Mouse (Mus musculus): ENCODE results near the gene Adsl. TPM values are rescaled to one million over a fixed set of nuclear protein-coding genes. Genes with fewer than 3 reads are reported as not detected.
"Not testable (repeated sequence)": the region's sequence is repeated elsewhere in the genome, so short reads cannot be mapped to it uniquely, and the experiment has no call there.

Gene Adsl
- 164 and 166 TPM in 2 replicates for polyA plus RNA-seq (2015; fragmentation: Nextera tagmentation; extraction: Ambion mirVana)

DNA sequence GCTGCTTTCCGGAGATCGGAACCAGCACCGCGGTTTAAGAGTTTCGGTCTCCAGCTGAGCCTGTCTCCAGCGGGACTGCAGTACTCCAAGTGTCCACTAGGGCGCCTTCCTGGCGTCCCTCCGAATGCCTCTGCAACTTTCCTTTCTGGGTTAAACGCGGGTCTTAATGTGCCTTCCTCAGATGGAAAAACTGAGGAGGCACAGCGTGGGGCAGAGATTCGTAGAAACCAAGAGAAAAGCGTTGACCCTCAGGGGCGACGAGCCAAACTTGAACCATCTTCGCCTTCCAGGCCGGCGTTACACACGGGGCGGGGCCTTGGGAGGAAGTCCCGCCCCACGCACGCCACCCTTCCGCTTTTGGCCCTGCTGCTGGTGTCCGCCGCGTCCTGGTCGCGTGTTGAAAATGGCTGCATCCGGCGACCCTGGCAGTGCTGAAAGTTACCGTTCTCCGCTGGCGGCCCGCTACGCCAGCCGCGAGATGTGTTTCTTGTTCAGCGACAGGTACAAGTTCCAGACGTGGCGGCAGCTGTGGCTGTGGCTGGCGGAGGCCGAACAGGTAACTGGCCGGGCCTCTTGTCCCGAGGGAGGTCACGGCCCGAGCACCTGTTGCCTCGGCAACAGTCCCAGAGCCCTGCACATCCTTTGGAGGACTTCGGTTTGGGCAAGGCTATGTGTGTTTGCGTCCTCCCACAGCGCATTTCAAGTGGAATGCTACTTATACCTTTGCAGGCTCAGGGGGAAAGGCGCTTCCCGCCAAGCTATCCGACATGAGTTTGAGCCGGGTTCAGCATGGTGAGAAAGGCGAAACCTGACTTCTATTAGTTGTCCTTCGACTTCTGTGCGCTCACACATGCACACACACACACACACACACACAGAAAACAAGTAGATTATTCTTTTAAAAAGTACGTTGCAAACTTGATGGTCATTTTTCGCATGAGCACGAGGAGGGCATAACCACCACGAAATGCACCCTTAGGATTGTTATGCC lies at the start of gene Adsl:
Gene Adsl, plus strand, starts transcription at position 346 of the 991 bp plus-strand sequence.
- Histone ChIP-seq H3K9ac (ENCODE audit: low read length) (peak within 1 kb of the TSS; percentile 87), H3K36me3 (ENCODE audit: control insufficient read depth, insufficient read depth, low read length) (peaks cover 5% of the 10 kb centered on the region; the same call in 1 of the 2 replicates), H3K9me3 (replicated peaks; ENCODE audit: control insufficient read depth, low read length) (no peaks in the 10 kb centered on the region), H3K4me3 (replicated peaks; ENCODE audit: low read length) (peak within 1 kb of the TSS; percentile 91), H3K27ac (ENCODE audit: low read length) (peak within 1 kb of the TSS; percentile 92), H3K4me2 (ENCODE audit: low read depth, low read length) (peak within 1 kb of the TSS; percentile 89), H3K27me3 (ENCODE audit: control insufficient read depth, insufficient read depth, low read length) (no peaks in the 10 kb centered on the region), H3K4me1 (ENCODE audit: control insufficient read depth, insufficient read depth, low read length) (peaks cover 8% of the 10 kb centered on the region)
- peak; percentile 94 for ATAC-seq (ENCODE audit: insufficient read depth, low FRiP score)
- WGBS: under 1% methylated on average over 63 of the region's 63 CpGs

DNA sequence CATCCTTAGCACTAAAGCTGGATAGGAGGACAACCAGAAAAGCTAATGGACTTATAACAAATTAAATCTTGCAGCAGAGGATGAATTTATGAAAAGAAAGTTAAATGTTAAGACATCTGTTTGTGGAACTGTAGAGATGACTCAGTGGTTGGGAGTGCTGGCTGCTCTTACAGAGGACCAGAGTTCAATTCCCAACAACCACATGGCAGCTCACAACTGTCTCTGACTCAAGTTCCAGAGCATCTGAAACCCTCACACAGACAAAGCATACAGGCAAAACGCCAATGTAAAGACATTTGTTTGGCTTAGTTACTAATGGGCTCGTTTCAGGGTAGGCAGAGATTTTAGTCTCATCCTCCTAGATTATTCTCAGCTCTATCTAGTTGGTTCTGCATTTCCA lies 48.5 kb upstream of the Adsl start:
- Histone ChIP-seq H3K9ac (ENCODE audit: low read length) (no peak overlapping the region), H3K4me2 (ENCODE audit: low read depth, low read length) (no peak overlapping the region), H3K4me3 (replicated peaks; ENCODE audit: low read length) (no peak overlapping the region), H3K27me3 (ENCODE audit: control insufficient read depth, insufficient read depth, low read length) (no peaks in the 10 kb centered on the region), H3K9me3 (replicated peaks; ENCODE audit: control insufficient read depth, low read length) (no peaks in the 10 kb centered on the region), H3K27ac (ENCODE audit: low read length) (no peak overlapping the region), H3K4me1 (ENCODE audit: control insufficient read depth, insufficient read depth, low read length) (no peaks in the 10 kb centered on the region), H3K36me3 (ENCODE audit: control insufficient read depth, insufficient read depth, low read length) (peaks cover 49% of the 10 kb centered on the region)
- 68% methylated on average over 2 of the region's 2 CpGs for WGBS
- no peak for ATAC-seq (ENCODE audit: insufficient read depth, low FRiP score)

- Histone ChIP-seq H3K9ac (ENCODE audit: low read length) (no peak overlapping the region), H3K36me3 (ENCODE audit: control insufficient read depth, insufficient read depth, low read length) (peaks cover 38% of the 10 kb centered on the region), H3K4me3 (replicated peaks; ENCODE audit: low read length) (no peak overlapping the region), H3K27me3 (ENCODE audit: control insufficient read depth, insufficient read depth, low read length) (no peaks in the 10 kb centered on the region), H3K4me2 (ENCODE audit: low read depth, low read length) (no peak overlapping the region), H3K27ac (ENCODE audit: low read length) (no peak overlapping the region), H3K9me3 (replicated peaks; ENCODE audit: control insufficient read depth, low read length) (no peaks in the 10 kb centered on the region), H3K4me1 (ENCODE audit: control insufficient read depth, insufficient read depth, low read length) (no peaks in the 10 kb centered on the region)
- WGBS: 83% methylated on average over 6 of the region's 6 CpGs
- no peak for ATAC-seq (ENCODE audit: insufficient read depth, low FRiP score)
These were observed 46.3 kb upstream of the Adsl start for GRCm38 (mm10) chr15:80901806-80902513.

GRCm38 (mm10) chr15:80904776-80905175 lies 43.5 kb upstream of the Adsl start:
- H3K4me2 ChIP-seq (ENCODE audit: low read depth, low read length); H3K9ac ChIP-seq (ENCODE audit: low read length); H3K9me3 ChIP-seq (replicated peaks; ENCODE audit: control insufficient read depth, low read length); H3K4me3 ChIP-seq (replicated peaks; ENCODE audit: low read length); H3K4me1 ChIP-seq (ENCODE audit: control insufficient read depth, insufficient read depth, low read length); ATAC-seq (ENCODE audit: insufficient read depth, low FRiP score); H3K27me3 ChIP-seq (ENCODE audit: control insufficient read depth, insufficient read depth, low read length); H3K27ac ChIP-seq (ENCODE audit: low read length): not testable (repeated sequence)
- peaks cover 37% of the 10 kb centered on the region for H3K36me3 ChIP-seq (ENCODE audit: control insufficient read depth, insufficient read depth, low read length)
- WGBS: 97% methylated on average over 6 of the region's 6 CpGs

DNA sequence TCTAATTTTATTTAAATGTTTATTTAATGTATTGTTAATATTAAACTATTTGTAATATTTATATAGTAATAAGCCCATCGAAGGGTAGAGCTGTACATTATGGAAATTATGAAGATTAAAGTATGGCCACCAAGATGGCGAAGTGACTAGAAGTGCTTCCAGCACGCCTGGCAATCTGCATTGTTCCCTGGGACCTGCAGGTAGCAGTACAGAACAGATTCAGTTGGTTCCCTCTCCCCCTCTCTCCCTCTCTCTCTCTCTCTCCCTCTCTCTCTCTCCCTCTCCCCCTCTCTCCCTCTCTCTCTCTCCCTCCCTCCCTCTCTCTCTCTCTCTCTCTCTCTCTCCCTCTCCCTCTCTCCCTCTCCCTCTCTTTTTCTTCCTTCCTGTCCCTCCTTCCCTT lies 38.1 kb upstream of the Adsl start:
- H3K36me3 ChIP-seq (ENCODE audit: control insufficient read depth, insufficient read depth, low read length): peaks cover 23% of the 10 kb centered on the region; the same call in 1 of the 2 replicates
- WGBS: 89% methylated on average over 3 of the region's 3 CpGs

GRCm38 (mm10) chr15:80910790-80911531 lies 37.3 kb upstream of the Adsl start:
- Histone ChIP-seq H3K9ac (ENCODE audit: low read length) (no peak overlapping the region), H3K4me1 (ENCODE audit: control insufficient read depth, insufficient read depth, low read length) (no peaks in the 10 kb centered on the region), H3K27ac (ENCODE audit: low read length) (no peak overlapping the region), H3K4me2 (ENCODE audit: low read depth, low read length) (no peak overlapping the region), H3K36me3 (ENCODE audit: control insufficient read depth, insufficient read depth, low read length) (peaks cover 23% of the 10 kb centered on the region; the same call in 1 of the 2 replicates), H3K27me3 (ENCODE audit: control insufficient read depth, insufficient read depth, low read length) (no peaks in the 10 kb centered on the region), H3K9me3 (replicated peaks; ENCODE audit: control insufficient read depth, low read length) (no peaks in the 10 kb centered on the region), H3K4me3 (replicated peaks; ENCODE audit: low read length) (no peak overlapping the region)
- 87% methylated on average over 4 of the region's 4 CpGs for WGBS
- no peak for ATAC-seq (ENCODE audit: insufficient read depth, low FRiP score)

More for the DNA sequence above, 38.1 kb upstream of the Adsl start:
- Histone ChIP-seq H3K9me3 (replicated peaks; ENCODE audit: control insufficient read depth, low read length) (no peaks in the 10 kb centered on the region), H3K27ac (ENCODE audit: low read length) (no peak overlapping the region), H3K4me2 (ENCODE audit: low read depth, low read length) (no peak overlapping the region), H3K27me3 (ENCODE audit: control insufficient read depth, insufficient read depth, low read length) (no peaks in the 10 kb centered on the region), H3K4me3 (replicated peaks; ENCODE audit: low read length) (no peak overlapping the region), H3K9ac (ENCODE audit: low read length) (no peak overlapping the region), H3K4me1 (ENCODE audit: control insufficient read depth, insufficient read depth, low read length) (no peaks in the 10 kb centered on the region)
- ATAC-seq (ENCODE audit: insufficient read depth, low FRiP score): no peak

GRCm38 (mm10) chr15:80912175-80912574 lies 36.1 kb upstream of the Adsl start:
- Histone ChIP-seq H3K27ac (ENCODE audit: low read length) (no peak overlapping the region), H3K9me3 (replicated peaks; ENCODE audit: control insufficient read depth, low read length) (no peaks in the 10 kb centered on the region), H3K4me3 (replicated peaks; ENCODE audit: low read length) (no peak overlapping the region), H3K9ac (ENCODE audit: low read length) (no peak overlapping the region), H3K36me3 (ENCODE audit: control insufficient read depth, insufficient read depth, low read length) (peaks cover 29% of the 10 kb centered on the region; the same call in 1 of the 2 replicates), H3K4me1 (ENCODE audit: control insufficient read depth, insufficient read depth, low read length) (no peaks in the 10 kb centered on the region), H3K4me2 (ENCODE audit: low read depth, low read length) (no peak overlapping the region), H3K27me3 (ENCODE audit: control insufficient read depth, insufficient read depth, low read length) (no peaks in the 10 kb centered on the region)
- ATAC-seq (ENCODE audit: insufficient read depth, low FRiP score): no peak
- 89% methylated on average over 3 of the region's 3 CpGs for WGBS

DNA sequence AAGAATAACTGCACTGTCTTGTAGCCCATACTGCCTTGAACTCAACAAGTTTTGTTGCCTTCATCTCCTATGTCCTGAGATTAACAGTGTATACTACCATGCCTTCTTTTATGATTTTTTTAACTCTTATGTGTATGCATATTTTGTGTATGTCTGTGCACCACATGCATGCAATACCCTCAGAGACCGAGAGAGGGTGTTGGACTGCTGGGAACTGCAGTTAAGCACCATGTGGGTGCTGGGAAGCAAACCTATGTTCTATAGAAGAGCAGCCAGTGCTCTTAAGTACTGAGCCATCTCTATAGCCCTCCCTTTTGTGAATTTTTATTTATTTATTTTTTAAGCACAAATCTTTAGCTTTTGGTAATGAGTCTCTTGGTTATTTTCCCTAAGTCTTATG lies 34.5 kb upstream of the Adsl start:
- Histone ChIP-seq H3K27ac (ENCODE audit: low read length) (no peak overlapping the region), H3K4me3 (replicated peaks; ENCODE audit: low read length) (no peak overlapping the region), H3K4me1 (ENCODE audit: control insufficient read depth, insufficient read depth, low read length) (no peaks in the 10 kb centered on the region), H3K9me3 (replicated peaks; ENCODE audit: control insufficient read depth, low read length) (no peaks in the 10 kb centered on the region), H3K9ac (ENCODE audit: low read length) (no peak overlapping the region), H3K4me2 (ENCODE audit: low read depth, low read length) (no peak overlapping the region), H3K27me3 (ENCODE audit: control insufficient read depth, insufficient read depth, low read length) (no peaks in the 10 kb centered on the region), H3K36me3 (ENCODE audit: control insufficient read depth, insufficient read depth, low read length) (peaks cover 35% of the 10 kb centered on the region)
- 92% methylated on average over 1 of the region's 1 CpGs for WGBS
- ATAC-seq (ENCODE audit: insufficient read depth, low FRiP score): no peak

All from stomach, embryonic 16.5 days (tissue).